Mouse (Mus musculus): ENCODE data around the gene Eif3k. TPM values are rescaled to one million over a fixed set of nuclear protein-coding genes. Genes with fewer than 3 reads are reported as not detected.
A peak's percentile ranks its signal among the peaks of the same experiment; 100 is the strongest.

Eif3k gene
- polyA plus RNA-seq, 1 experiment, result 335 TPM

GRCm38 (mm10) chr7:28922606-28923005, 59.1 kb downstream of the Eif3k start:
- H3K79me2 ChIP-seq (ENCODE audit: control insufficient read depth, insufficient read depth), result peaks cover 82% of the 10 kb centered on the region
- TF ChIP-seq REST (IDR thresholded peaks at IDR 0.05; ENCODE audit: insufficient read depth, insufficient read length) (no peak), MYOD1 (IDR thresholded peaks at IDR 0.05; ENCODE audit: control insufficient read depth in 1 of 3, insufficient read length in 2 of 3, low read depth in 2 of 3) (no peak), MAX (IDR thresholded peaks at IDR 0.05; ENCODE audit: low read depth) (no peak), TCF12 (IDR thresholded peaks at IDR 0.05; ENCODE audit: insufficient read depth, poor library complexity, severe bottlenecking) (no peak)
- H3K27me3 ChIP-seq (ENCODE audit: control insufficient read depth, insufficient read depth, insufficient read length), result no peaks in the 10 kb centered on the region
- H3K4me3 ChIP-seq, result no peak overlapping the region
- no peak overlapping the region for H3ac ChIP-seq (ENCODE audit: control insufficient read depth, insufficient read length)
- peaks cover 13% of the 10 kb centered on the region for H3K36me3 ChIP-seq (ENCODE audit: control insufficient read depth, insufficient read depth)
- peak overlapping the region; percentile 93 for H3K4me2 ChIP-seq (ENCODE audit: low read depth)

DNA sequence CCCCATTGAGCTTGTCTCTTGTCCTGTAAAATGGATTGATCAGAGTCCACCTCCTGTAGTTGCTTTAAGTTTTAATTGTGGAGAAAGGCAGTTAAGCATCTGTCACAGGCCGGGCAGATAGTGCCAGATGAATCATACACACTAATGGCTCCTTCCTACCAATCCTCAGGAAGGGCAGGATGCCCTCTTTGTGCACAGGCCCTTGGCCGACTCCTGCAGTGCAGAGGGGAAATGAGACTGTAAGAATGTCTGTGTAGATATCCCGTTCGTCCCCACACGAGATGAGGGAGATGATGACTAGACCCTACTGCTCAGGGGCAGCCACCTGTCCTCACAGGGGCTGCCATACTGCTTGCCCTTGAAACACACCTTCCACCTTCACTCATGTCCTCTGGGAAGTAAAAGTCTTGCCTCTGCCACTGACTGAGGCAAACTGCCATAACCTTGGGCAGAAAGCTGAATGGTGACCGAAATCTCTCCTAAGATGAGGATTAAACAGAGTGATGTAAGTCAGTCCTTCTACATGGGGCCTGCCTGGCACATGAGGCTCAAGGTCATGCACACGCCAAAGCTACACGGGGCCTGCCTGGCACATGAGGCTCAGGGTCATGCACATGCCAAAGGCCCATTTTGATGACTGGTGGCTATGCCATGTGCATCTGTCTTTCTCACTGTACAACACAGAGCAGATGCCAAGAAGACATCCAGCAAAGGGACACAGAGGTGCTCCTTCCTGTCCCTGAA, 59.8 kb downstream of the Eif3k start:
- Histone ChIP-seq H3ac (ENCODE audit: control insufficient read depth, insufficient read length) (no peak overlapping the region), H3K36me3 (ENCODE audit: control insufficient read depth, insufficient read depth) (peaks cover 13% of the 10 kb centered on the region), H3K4me3 (no peak overlapping the region), H3K79me2 (ENCODE audit: control insufficient read depth, insufficient read depth) (peaks cover 76% of the 10 kb centered on the region), H3K27me3 (ENCODE audit: control insufficient read depth, insufficient read depth, insufficient read length) (no peaks in the 10 kb centered on the region), H3K4me2 (ENCODE audit: low read depth) (no peak overlapping the region)
- peak; percentile 30 for TF ChIP-seq POLR2AphosphoS2 (IDR thresholded peaks at IDR 0.05; ENCODE audit: insufficient read length, low read depth)
- TF ChIP-seq MYOG (IDR thresholded peaks at IDR 0.05; ENCODE audit: control insufficient read depth in 1 of 3, insufficient read depth in 1 of 3, insufficient read length in 2 of 3, low read depth in 2 of 3), result peak in 1 of 3 experiments; percentile 9
- TF ChIP-seq E2F4 (IDR thresholded peaks at IDR 0.05; ENCODE audit: insufficient read depth), result no peak
- TF ChIP-seq POLR2A (IDR thresholded peaks at IDR 0.05; ENCODE audit: insufficient read length, low read depth), result peak; percentile 29
- TF ChIP-seq MAX (IDR thresholded peaks at IDR 0.05; ENCODE audit: low read depth), result no peak

Other genes with a start within 250 kb of the Eif3k start
- 132 TPM for gene Mrps12, start 240.0 kb downstream of the Eif3k start, polyA plus RNA-seq (2012; fragmentation: generic; extraction: Trizol)
- 10.5 TPM for gene Sars2, start 239.9 kb downstream of the Eif3k start, polyA plus RNA-seq (2012; fragmentation: generic; extraction: Trizol)
- gene Ccer2, start 225.7 kb downstream of the Eif3k start, polyA plus RNA-seq (2012; fragmentation: generic; extraction: Trizol), result not detected
- 100.0 TPM for gene Sirt2, start 215.1 kb downstream of the Eif3k start, polyA plus RNA-seq (2012; fragmentation: generic; extraction: Trizol)
- gene Nfkbib, start 214.4 kb downstream of the Eif3k start, polyA plus RNA-seq (2012; fragmentation: generic; extraction: Trizol), result 59.3 TPM
- gene Rinl, start 192.9 kb downstream of the Eif3k start, polyA plus RNA-seq (2012; fragmentation: generic; extraction: Trizol), result 0.12 TPM
- gene Hnrnpl, start 173.3 kb downstream of the Eif3k start, polyA plus RNA-seq (2012; fragmentation: generic; extraction: Trizol), result 230 TPM
- gene Ech1, start 156.6 kb downstream of the Eif3k start, polyA plus RNA-seq (2012; fragmentation: generic; extraction: Trizol), result 132 TPM
- 3.0 TPM for gene Lgals4, start 148.0 kb downstream of the Eif3k start, polyA plus RNA-seq (2012; fragmentation: generic; extraction: Trizol)
- 0.50 TPM for gene Lgals7, start 118.0 kb downstream of the Eif3k start, polyA plus RNA-seq (2012; fragmentation: generic; extraction: Trizol)
- gene Capn12, start 100.4 kb downstream of the Eif3k start, polyA plus RNA-seq (2012; fragmentation: generic; extraction: Trizol), result 0.24 TPM
- gene Actn4, start 19.5 kb downstream of the Eif3k start, polyA plus RNA-seq (2012; fragmentation: generic; extraction: Trizol), result 270 TPM
- 0.18 TPM for gene Map4k1, start 186 bp upstream of the Eif3k start, polyA plus RNA-seq (2012; fragmentation: generic; extraction: Trizol)
- gene Ryr1, start 143.3 kb upstream of the Eif3k start, polyA plus RNA-seq (2012; fragmentation: generic; extraction: Trizol), result 73.1 TPM
- gene Rasgrp4, start 153.0 kb upstream of the Eif3k start, polyA plus RNA-seq (2012; fragmentation: generic; extraction: Trizol), result 0.01 TPM
- gene Fam98c, start 174.4 kb upstream of the Eif3k start, polyA plus RNA-seq (2012; fragmentation: generic; extraction: Trizol), result 11.6 TPM
- 0.89 TPM for gene Ggn, start 188.3 kb upstream of the Eif3k start, polyA plus RNA-seq (2012; fragmentation: generic; extraction: Trizol)
- gene Spred3, start 188.5 kb upstream of the Eif3k start, polyA plus RNA-seq (2012; fragmentation: generic; extraction: Trizol), result 4.1 TPM
- 404 TPM for gene Psmd8, start 198.8 kb upstream of the Eif3k start, polyA plus RNA-seq (2012; fragmentation: generic; extraction: Trizol)
- gene Catsperg1, start 232.2 kb upstream of the Eif3k start, polyA plus RNA-seq (2012; fragmentation: generic; extraction: Trizol), result not detected

Data from myocyte (in vitro differentiated cells).